Comparison of ENCODE assay signal across 8 mouse cellular contexts in the genomic region with DNA sequence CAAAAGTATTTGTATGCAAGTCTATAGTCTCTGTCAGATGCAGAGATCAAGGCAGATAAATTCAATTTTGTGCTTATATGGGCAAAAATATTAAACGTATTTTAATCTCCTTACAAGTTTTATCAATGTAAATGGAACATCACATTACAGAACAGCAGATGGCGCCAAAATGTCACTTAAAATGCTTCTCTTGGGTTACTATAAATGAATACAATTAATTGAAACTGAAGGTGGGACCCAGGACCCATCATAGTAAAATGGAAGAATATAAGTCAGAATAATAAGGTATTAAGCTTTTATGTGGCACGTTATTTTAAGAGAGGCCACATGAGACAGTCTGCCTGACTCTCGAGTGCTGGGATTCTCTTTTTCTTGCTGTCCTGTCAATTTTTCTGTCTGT. TPM values are rescaled to one million over a fixed set of nuclear protein-coding genes. Genes with fewer than 3 reads are reported as not detected.
DNase-seq lines count a peak whose midpoint lies in the region; ATAC-seq lines count a peak whose summit lies in the region.

No protein-coding gene starts in this region.

- ATAC-seq in CD4-positive, CD25-positive, alpha-beta regulatory T cell, adult 4 months = peak; percentile 73
- ATAC-seq in erythroid progenitor cell, adult 5-6 weeks (replicated peaks; ENCODE audit: low FRiP score, poor library complexity, severe bottlenecking) = no peak

- DNase-seq in kidney, adult 8-10 months = peak; percentile 40 to 52
- DNase-seq in kidney, adult 11 months = no peak
- DNase-seq in MN1 (ENCODE audit: low spot score) = peak; percentile 49
- DNase-seq in cerebellum, postnatal 36 days = peak; percentile 34 to 69
- DNase-seq in layer of hippocampus, adult 9-10 months (ENCODE audit: low spot score) = peak; percentile 61
- DNase-seq in retina, postnatal 1 day = peak; percentile 79

RNA-seq across cellular contexts. Expression of a gene that starts 39.9 kb away (rescaled TPM):
- polyA plus RNA-seq in CD4-positive, CD25-positive, alpha-beta regulatory T cell, adult 4 months (2017; shearing (Covaris generic)) = 10 to 100 TPM; 19.2 to 31.1 TPM
- total RNA-seq in erythroid progenitor cell, adult 5-6 weeks (2015; ENCODE audit: low replicate concordance) = 10.1 and 16.2 TPM in 2 replicates
- total RNA-seq in erythroid progenitor cell, adult 5-6 weeks (2017; ENCODE audit: low replicate concordance) = 5.9 and 14.4 TPM in 2 replicates

RNA-seq across cellular contexts. Expression of a gene that starts 50.4 kb away (rescaled TPM):
- polyA plus RNA-seq in CD4-positive, CD25-positive, alpha-beta regulatory T cell, adult 4 months (2017; shearing (Covaris generic)) = 10 to 100 TPM; 12.8 to 15.1 TPM
- 31.4 and 34.8 TPM in 2 replicates for total RNA-seq in erythroid progenitor cell, adult 5-6 weeks (2015; ENCODE audit: low replicate concordance)
- total RNA-seq in erythroid progenitor cell, adult 5-6 weeks (2017; ENCODE audit: low replicate concordance) = 27.9 and 31.6 TPM in 2 replicates
